Mouse (Mus musculus): ENCODE results near the gene Gm28230. TPM values are rescaled to one million over a fixed set of nuclear protein-coding genes. Genes with fewer than 3 reads are reported as not detected.

The Gm28230 gene
- total and polyA plus RNA-seq, 2 experiments from 2014 or later: 1.6 TPM; not detected in 1

DNA sequence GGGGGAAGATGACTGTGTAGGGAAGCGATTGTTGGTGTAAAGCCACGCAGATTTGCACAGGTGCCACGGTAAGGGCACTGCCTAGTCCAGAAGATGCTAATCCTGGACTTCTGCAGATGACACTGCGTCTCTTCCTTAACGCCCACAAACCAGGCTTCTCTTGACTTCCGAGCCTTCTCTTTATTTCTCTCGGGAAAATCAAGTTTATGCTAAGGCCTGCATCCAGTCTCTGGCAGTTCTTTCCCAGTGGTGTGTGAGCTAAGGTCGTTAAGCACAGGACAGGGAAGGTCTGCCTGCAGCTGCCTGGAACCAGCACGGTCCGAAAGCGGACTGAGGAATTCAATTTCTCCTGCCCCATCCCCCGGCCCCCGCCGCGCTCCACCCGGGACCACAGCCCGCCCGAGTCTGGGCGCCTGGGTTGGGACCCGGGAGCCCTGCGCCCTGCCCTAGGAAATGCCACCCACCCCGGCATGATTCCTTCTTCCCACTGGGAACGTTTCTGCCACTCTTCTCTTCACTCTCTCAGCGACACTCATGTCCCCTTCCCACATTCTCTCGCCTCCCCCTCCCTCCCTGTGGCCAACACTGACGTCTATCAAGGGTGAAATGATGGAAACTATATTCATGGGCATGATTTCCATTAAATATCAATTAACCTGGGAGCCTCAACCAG is 22.7 kb upstream of the Gm28230 start:
- DNase-seq (ENCODE audit: low spot score) (no peak), ATAC-seq (ENCODE audit: insufficient read depth, low read depth) (no peak)
- Histone ChIP-seq H3K4me1 (ENCODE audit: control insufficient read depth, insufficient read depth) (no peaks in the 10 kb centered on the region), H3K36me3 (replicated peaks; ENCODE audit: control insufficient read depth, insufficient read depth, low read length) (no peaks in the 10 kb centered on the region), H3K27me3 (ENCODE audit: control insufficient read depth, insufficient read depth, low read length) (peaks cover 98% of the 10 kb centered on the region), H3K9ac (replicated peaks; ENCODE audit: low read depth, low read length) (no peak overlapping the region), H3K27ac (ENCODE audit: low read depth) (no peak overlapping the region), H3K4me3 (ENCODE audit: low read depth, low read length) (0 out of 2 replicates have a peak overlapping the region, but pooled peaks have one; percentile 52), H3K4me2 (ENCODE audit: low read depth, low read length) (no peak overlapping the region), H3K9me3 (replicated peaks; ENCODE audit: control insufficient read depth, low read length) (no peaks in the 10 kb centered on the region)
- WGBS: 3% methylated on average over 26 of the region's 26 CpGs
- TF ChIP-seq EP300 (IDR thresholded peaks at IDR 0.05; ENCODE audit: low read depth): no peak
- no peak for TF ChIP-seq CTCF (IDR thresholded peaks at IDR 0.05; ENCODE audit: low read depth)

DNA sequence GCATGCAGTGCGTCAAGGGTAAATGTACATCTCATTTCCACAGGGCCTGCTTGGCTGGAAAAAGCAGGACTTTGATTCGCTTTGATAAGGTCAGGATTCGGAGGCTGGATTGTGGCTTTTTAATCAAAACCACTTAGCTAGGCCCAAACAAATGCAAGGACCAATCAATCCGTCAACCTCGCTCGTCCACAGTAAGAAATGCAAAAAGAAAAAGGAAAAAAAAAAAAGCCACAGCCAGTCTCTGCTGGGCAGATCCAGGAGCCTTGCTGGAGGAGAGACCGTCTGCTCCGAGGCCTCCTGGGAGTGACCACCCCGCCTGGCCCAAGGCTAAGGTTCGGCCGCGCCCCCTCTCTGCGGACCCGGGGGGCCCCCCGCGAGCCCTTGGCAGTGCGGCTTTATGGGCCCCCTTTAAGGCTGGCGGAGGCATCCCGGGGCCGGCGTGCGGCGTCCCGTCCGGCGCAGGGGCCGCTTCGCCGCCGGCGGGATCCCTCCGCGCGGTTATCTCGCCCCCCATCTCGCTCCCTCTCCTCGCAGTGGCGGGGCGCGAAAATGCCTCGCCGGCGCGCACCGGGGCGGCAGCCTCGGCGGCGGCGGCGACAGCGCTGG is 22.0 kb upstream of the Gm28230 start, which contains the start of gene Hoxd8:
Hoxd8 (plus strand) TSS at position 223 of the 606 bp plus-strand sequence.
- no peak for TF ChIP-seq CTCF (IDR thresholded peaks at IDR 0.05; ENCODE audit: low read depth)
- no peak for TF ChIP-seq EP300 (IDR thresholded peaks at IDR 0.05; ENCODE audit: low read depth)

GRCm38 (mm10) chr2:74704999-74705466 is 21.5 kb upstream of the Gm28230 start:
- peak; percentile 12; the same call in 1 of the 2 replicates for ATAC-seq (ENCODE audit: insufficient read depth, low read depth)
- peaks cover 98% of the 10 kb centered on the region for H3K27me3 ChIP-seq (ENCODE audit: control insufficient read depth, insufficient read depth, low read length)
- WGBS: under 1% methylated on average over 51 of the region's 66 CpGs

More for the DNA sequence above, 22.0 kb upstream of the Gm28230 start, which contains the start of gene Hoxd8:
- Histone ChIP-seq H3K9ac (replicated peaks; ENCODE audit: low read depth, low read length) (peak within 1 kb of the TSS; percentile 39; the same call in 1 of the 2 replicates), H3K4me2 (ENCODE audit: low read depth, low read length) (peak within 1 kb of the TSS; percentile 72), H3K36me3 (replicated peaks; ENCODE audit: control insufficient read depth, insufficient read depth, low read length) (no peaks in the 10 kb centered on the region), H3K27ac (ENCODE audit: low read depth) (peak within 1 kb of the TSS; percentile 7; the same call in 1 of the 2 replicates), H3K4me1 (ENCODE audit: control insufficient read depth, insufficient read depth) (no peaks in the 10 kb centered on the region), H3K9me3 (replicated peaks; ENCODE audit: control insufficient read depth, low read length) (no peaks in the 10 kb centered on the region), H3K4me3 (ENCODE audit: low read depth, low read length) (peak within 1 kb of the TSS; percentile 52), H3K27me3 (ENCODE audit: control insufficient read depth, insufficient read depth, low read length) (peaks cover 98% of the 10 kb centered on the region)
- under 1% methylated on average over 42 of the region's 52 CpGs for WGBS
- DNase-seq (ENCODE audit: low spot score) (no peak), ATAC-seq (ENCODE audit: insufficient read depth, low read depth) (no peak)

GRCm38 (mm10) chr2:74705467-74706089 is 20.9 kb upstream of the Gm28230 start:
- peak overlapping the region; percentile 7; the same call in 1 of the 2 replicates for H3K27ac ChIP-seq (ENCODE audit: low read depth)
- TF ChIP-seq EP300 (IDR thresholded peaks at IDR 0.05; ENCODE audit: low read depth) (no peak), CTCF (IDR thresholded peaks at IDR 0.05; ENCODE audit: low read depth) (no peak)
- WGBS: 3% methylated on average over 41 of the region's 85 CpGs
- ATAC-seq (ENCODE audit: insufficient read depth, low read depth) (peak; percentile 37; the same call in 1 of the 2 replicates), DNase-seq (ENCODE audit: low spot score) (peak; percentile 5)
- peaks cover 98% of the 10 kb centered on the region for H3K27me3 ChIP-seq (ENCODE audit: control insufficient read depth, insufficient read depth, low read length)
- H3K9ac ChIP-seq (replicated peaks; ENCODE audit: low read depth, low read length): peak overlapping the region; percentile 39; the same call in 1 of the 2 replicates
- H3K36me3 ChIP-seq (replicated peaks; ENCODE audit: control insufficient read depth, insufficient read depth, low read length): no peaks in the 10 kb centered on the region
- H3K9me3 ChIP-seq (replicated peaks; ENCODE audit: control insufficient read depth, low read length): no peaks in the 10 kb centered on the region
- H3K4me3 ChIP-seq (ENCODE audit: low read depth, low read length): peak overlapping the region; percentile 52
- peak overlapping the region; percentile 72 for H3K4me2 ChIP-seq (ENCODE audit: low read depth, low read length)
- no peaks in the 10 kb centered on the region for H3K4me1 ChIP-seq (ENCODE audit: control insufficient read depth, insufficient read depth)

More at GRCm38 (mm10) chr2:74704999-74705466, 21.5 kb upstream of the Gm28230 start:
- Histone ChIP-seq H3K27ac (ENCODE audit: low read depth) (peak overlapping the region; percentile 7; the same call in 1 of the 2 replicates), H3K9ac (replicated peaks; ENCODE audit: low read depth, low read length) (peak overlapping the region; percentile 39; the same call in 1 of the 2 replicates), H3K4me3 (ENCODE audit: low read depth, low read length) (peak overlapping the region; percentile 52), H3K9me3 (replicated peaks; ENCODE audit: control insufficient read depth, low read length) (no peaks in the 10 kb centered on the region), H3K4me2 (ENCODE audit: low read depth, low read length) (peak overlapping the region; percentile 72), H3K36me3 (replicated peaks; ENCODE audit: control insufficient read depth, insufficient read depth, low read length) (no peaks in the 10 kb centered on the region), H3K4me1 (ENCODE audit: control insufficient read depth, insufficient read depth) (no peaks in the 10 kb centered on the region)
- DNase-seq (ENCODE audit: low spot score): no peak
- TF ChIP-seq EP300 (IDR thresholded peaks at IDR 0.05; ENCODE audit: low read depth): no peak
- TF ChIP-seq CTCF (IDR thresholded peaks at IDR 0.05; ENCODE audit: low read depth): no peak

- Histone ChIP-seq H3K9ac (replicated peaks; ENCODE audit: low read depth, low read length) (no peak overlapping the region), H3K4me1 (ENCODE audit: control insufficient read depth, insufficient read depth) (no peaks in the 10 kb centered on the region), H3K4me3 (ENCODE audit: low read depth, low read length) (no peak overlapping the region), H3K9me3 (replicated peaks; ENCODE audit: control insufficient read depth, low read length) (no peaks in the 10 kb centered on the region), H3K4me2 (ENCODE audit: low read depth, low read length) (no peak overlapping the region), H3K27me3 (ENCODE audit: control insufficient read depth, insufficient read depth, low read length) (peaks cover 98% of the 10 kb centered on the region), H3K27ac (ENCODE audit: low read depth) (no peak overlapping the region), H3K36me3 (replicated peaks; ENCODE audit: control insufficient read depth, insufficient read depth, low read length) (no peaks in the 10 kb centered on the region)
- peak; percentile 4 for DNase-seq (ENCODE audit: low spot score)
- no peak for ATAC-seq (ENCODE audit: insufficient read depth, low read depth)
- TF ChIP-seq CTCF (IDR thresholded peaks at IDR 0.05; ENCODE audit: low read depth): no peak
- TF ChIP-seq EP300 (IDR thresholded peaks at IDR 0.05; ENCODE audit: low read depth): no peak
- 7% methylated on average over 13 of the region's 13 CpGs for WGBS
Observed at GRCm38 (mm10) chr2:74706393-74706960, 20.1 kb upstream of the Gm28230 start.
